Mouse (Mus musculus) heart, postnatal 0 days (tissue): ENCODE measurements at regions not wholly inside any gene's neighbourhood (a gene's known extent, or its start where the extent isn't known, plus 50 kb on each side); places are given as distances from the start of the nearest gene placed in this dataset.

Source experiments
- CTCF ChIP-seq: IDR thresholded peaks from 2 replicates; pipeline ENCODE4 v1.5.1; 2016; ENCODE audit warnings: antibody characterized with exemption, control low read depth, low read depth
- EP300 ChIP-seq: IDR thresholded peaks from 2 replicates; pipeline ENCODE4 v1.6.1; 2016; ENCODE audit warnings: antibody characterized with exemption, low read depth

GRCm38 (mm10) chr1:90313750-90314359 is 110.1 kb downstream of the Ackr3 start:
- TF ChIP-seq EP300 (no peak), CTCF (no peak)
